ENCODE assay signal across 8 mouse cellular contexts in genomic region chr8:88361708-88362428, GRCm38 (mm10). TPM values are rescaled to one million over a fixed set of nuclear protein-coding genes. Genes with fewer than 3 reads are reported as not detected.
DNase-seq lines count a peak whose midpoint lies in the region; ATAC-seq and TF ChIP-seq lines count a peak whose summit lies in the region.

Gene Brd7, minus strand, starts transcription at chr8:88362194.

- under 1% methylated on average over 68 of the region's 91 CpGs for WGBS in forebrain, embryonic 14.5 days
- WGBS in large intestine, adult 2 months, result under 1% methylated on average over 87 of the region's 91 CpGs
- under 1% methylated on average over 65 of the region's 91 CpGs for WGBS in liver, postnatal 0 days (ENCODE audit: insufficient replicate concordance)
- under 1% methylated on average over 80 of the region's 91 CpGs for WGBS in neural tube, embryonic 13.5 days

- TF ChIP-seq EP300 in ES-Bruce4 (IDR thresholded peaks at IDR 0.05; ENCODE audit: insufficient read depth, low read depth, low read length), result no peak
- TF ChIP-seq EP300 in liver, postnatal 0 days (IDR thresholded peaks at IDR 0.05; ENCODE audit: low read depth), result no peak

- peak; percentile 76 for DNase-seq in forebrain, embryonic 14.5 days (ENCODE audit: low spot score)
- peak; percentile 93 for DNase-seq in heart, postnatal 10 days
- peak; percentile 22 for DNase-seq in large intestine, adult 2 months (ENCODE audit: low read depth, low spot score)
- DNase-seq in liver, postnatal 0 days, result peak; percentile 91
- DNase-seq in telencephalon, adult 2 months (ENCODE audit: low read depth, low spot score), result peak; percentile 32

- H3K36me3 ChIP-seq in ES-Bruce4 (ENCODE audit: control insufficient read depth, insufficient read depth, low read length, poor library complexity, severe bottlenecking), result peaks cover 24% of the 10 kb centered on the region
- H3K36me3 ChIP-seq in forebrain, embryonic 14.5 days (ENCODE audit: control insufficient read depth, insufficient read depth, low read length), result peaks cover 24% of the 10 kb centered on the region
- H3K36me3 ChIP-seq in liver, postnatal 0 days (replicated peaks; ENCODE audit: insufficient read depth, low read length), result peaks cover 27% of the 10 kb centered on the region
- H3K36me3 ChIP-seq in neural tube, embryonic 13.5 days, result peaks cover 25% of the 10 kb centered on the region

- peak within 1 kb of the TSS; percentile 94 for H3K4me3 ChIP-seq in ES-Bruce4 (ENCODE audit: low read depth, low read length)
- peak within 1 kb of the TSS; percentile 98 for H3K4me3 ChIP-seq in forebrain, embryonic 14.5 days (ENCODE audit: low read depth, low read length)
- peak within 1 kb of the TSS; percentile 99 for H3K4me3 ChIP-seq in liver, postnatal 0 days (ENCODE audit: low read depth, low read length)
- peak within 1 kb of the TSS; percentile 99 for H3K4me3 ChIP-seq in neural tube, embryonic 13.5 days

- no peaks in the 10 kb centered on the region for H3K4me1 ChIP-seq in ES-Bruce4 (ENCODE audit: control insufficient read depth, insufficient read depth, low read length)
- peaks cover 13% of the 10 kb centered on the region for H3K4me1 ChIP-seq in forebrain, embryonic 14.5 days (ENCODE audit: control insufficient read depth, insufficient read depth, low read length)
- H3K4me1 ChIP-seq in liver, postnatal 0 days (ENCODE audit: insufficient read depth), result peaks cover 24% of the 10 kb centered on the region
- H3K4me1 ChIP-seq in neural tube, embryonic 13.5 days (replicated peaks), result peaks cover 24% of the 10 kb centered on the region

- peak; percentile 59 for TF ChIP-seq CTCF in ES-Bruce4 (IDR thresholded peaks at IDR 0.05; ENCODE audit: low read depth, low read length)
- peak; percentile 83 for TF ChIP-seq CTCF in liver, postnatal 0 days (IDR thresholded peaks at IDR 0.05; ENCODE audit: low read depth)

- no peaks in the 10 kb centered on the region for H3K9me3 ChIP-seq in ES-Bruce4 (replicated peaks; ENCODE audit: control insufficient read depth, insufficient read depth, low read length, poor library complexity, severe bottlenecking)
- no peaks in the 10 kb centered on the region for H3K9me3 ChIP-seq in forebrain, embryonic 14.5 days (replicated peaks; ENCODE audit: control insufficient read depth, low read length)
- no peaks in the 10 kb centered on the region for H3K9me3 ChIP-seq in liver, postnatal 0 days (ENCODE audit: low read length)
- H3K9me3 ChIP-seq in neural tube, embryonic 13.5 days, result no peaks in the 10 kb centered on the region

- H3K4me2 ChIP-seq in forebrain, embryonic 14.5 days (ENCODE audit: low read length), result peak within 1 kb of the TSS; percentile 97
- peak within 1 kb of the TSS; percentile 95 for H3K4me2 ChIP-seq in liver, postnatal 0 days (ENCODE audit: low read depth, low read length)
- H3K4me2 ChIP-seq in neural tube, embryonic 13.5 days, result peak within 1 kb of the TSS; percentile 86

- intact Hi-C loops in heart, postnatal 10 days (cut with DNase I), result loop anchor here (2.0 to 5.0 kb wide), 5 partner anchors 95 to 335 kb away; partner anchors contain the start of genes Cyld, Nkd1 and Tent4b

- H3K27ac ChIP-seq in ES-Bruce4 (ENCODE audit: insufficient read depth, low read length), result no peak within 1 kb of the TSS; the same call in 1 of the 2 replicates
- H3K27ac ChIP-seq in forebrain, embryonic 14.5 days (ENCODE audit: low read depth, low read length), result peak within 1 kb of the TSS; percentile 63
- peak within 1 kb of the TSS; percentile 91 for H3K27ac ChIP-seq in liver, postnatal 0 days (ENCODE audit: low read depth)
- peak within 1 kb of the TSS; percentile 89 for H3K27ac ChIP-seq in neural tube, embryonic 13.5 days (replicated peaks)

- H3K27me3 ChIP-seq in ES-Bruce4 (ENCODE audit: control insufficient read depth, insufficient read depth, low read length, poor library complexity, severe bottlenecking), result no peaks in the 10 kb centered on the region
- no peaks in the 10 kb centered on the region for H3K27me3 ChIP-seq in forebrain, embryonic 14.5 days (replicated peaks; ENCODE audit: control insufficient read depth, insufficient read depth, low read length)
- no peaks in the 10 kb centered on the region for H3K27me3 ChIP-seq in liver, postnatal 0 days (ENCODE audit: insufficient read depth, low read length)
- H3K27me3 ChIP-seq in neural tube, embryonic 13.5 days, result no peaks in the 10 kb centered on the region; the same call in 1 of the 2 replicates

- no peak for TF ChIP-seq POLR2A in ES-Bruce4 (IDR thresholded peaks at IDR 0.05; ENCODE audit: insufficient read depth, low read length)

- peak within 1 kb of the TSS; percentile 95 for H3K9ac ChIP-seq in ES-Bruce4 (ENCODE audit: low read depth, poor library complexity, severe bottlenecking)
- peak within 1 kb of the TSS; percentile 97 for H3K9ac ChIP-seq in forebrain, embryonic 14.5 days (ENCODE audit: low read length)
- peak within 1 kb of the TSS; percentile 100 for H3K9ac ChIP-seq in liver, postnatal 0 days (replicated peaks)
- H3K9ac ChIP-seq in neural tube, embryonic 13.5 days, result peak within 1 kb of the TSS; percentile 95

- peak; percentile 80 for ATAC-seq in cerebellum, adult (ENCODE audit: insufficient number of reproducible peaks, low FRiP score, low TSS enrichment)
- peak; percentile 91 for ATAC-seq in forebrain, embryonic 14.5 days
- peak; percentile 85 for ATAC-seq in liver, postnatal 0 days
- peak; percentile 91 for ATAC-seq in neural tube, embryonic 13.5 days (ENCODE audit: low read depth)

RNA-seq across cellular contexts. Expression of gene Brd7, which starts in this region (rescaled TPM):
- polyA plus RNA-seq in ES-Bruce4 (2011; ENCODE audit: insufficient read depth, insufficient read length, low read depth, missing spikeins), result 90.1 and 101 TPM in 2 replicates
- polyA plus RNA-seq in forebrain, embryonic 14.5 days (2014; fragmentation: Nextera tagmentation; extraction: Ambion mirVana), result 48.0 and 57.8 TPM in 2 replicates
- total RNA-seq in heart, postnatal 10 days (2021), result 10 to 100 TPM; 68.0 to 78.8 TPM
- 25.2 and 27.9 TPM in 2 replicates for polyA plus RNA-seq in large intestine, adult 2 months (2012; rRNA removed)
- 25.3 and 29.1 TPM in 2 replicates for polyA plus RNA-seq in liver, postnatal 0 days (2015; fragmentation: Nextera tagmentation; extraction: Ambion mirVana)
- polyA plus RNA-seq in neural tube, embryonic 13.5 days (2015; fragmentation: Nextera tagmentation; extraction: Ambion mirVana), result 68.2 and 72.0 TPM in 2 replicates

Comparison
In these comparisons a context has a peak if more than half of its experiments do, and no peak if none do; other contexts are left out.
1. DNase-seq: peak in every context shown above with its lines; median percentile 93 in heart, postnatal 10 days; 91 in liver, postnatal 0 days; 76 in forebrain, embryonic 14.5 days; 32 in telencephalon, adult 2 months; 22 in large intestine, adult 2 months.